Mouse (Mus musculus) bone marrow, adult 2 months (tissue): ENCODE data around the gene Sh3rf3.

Experiments used
- CTCF ChIP-seq: fragments of 200-500 bp; IDR thresholded peaks from 2 replicates; pipeline ENCODE4 v1.5.1; 2011; ENCODE audit warnings: low read length, control low read depth; ENCODE audit not compliant: control insufficient read depth, insufficient read depth
- POLR2A ChIP-seq: fragments of 200-500 bp; IDR thresholded peaks from 2 replicates; pipeline ENCODE4 v1.6.1; 2011; ENCODE audit warnings: low read depth, mild to moderate bottlenecking, control low read depth, low read length, borderline replicate concordance; ENCODE audit not compliant: control insufficient read depth

- TF ChIP-seq CTCF (no peak), POLR2A (no peak)
Measured at GRCm38 (mm10) chr10:59162185-59162897, 349.2 kb downstream of the Sh3rf3 start.
